Mouse (Mus musculus): ENCODE measurements around the gene Gabrp. TPM values are rescaled to one million over a fixed set of nuclear protein-coding genes. Genes with fewer than 3 reads are reported as not detected.

Gene Gabrp
- polyA plus RNA-seq, 1 experiment from 2014 or later = not detected

DNA sequence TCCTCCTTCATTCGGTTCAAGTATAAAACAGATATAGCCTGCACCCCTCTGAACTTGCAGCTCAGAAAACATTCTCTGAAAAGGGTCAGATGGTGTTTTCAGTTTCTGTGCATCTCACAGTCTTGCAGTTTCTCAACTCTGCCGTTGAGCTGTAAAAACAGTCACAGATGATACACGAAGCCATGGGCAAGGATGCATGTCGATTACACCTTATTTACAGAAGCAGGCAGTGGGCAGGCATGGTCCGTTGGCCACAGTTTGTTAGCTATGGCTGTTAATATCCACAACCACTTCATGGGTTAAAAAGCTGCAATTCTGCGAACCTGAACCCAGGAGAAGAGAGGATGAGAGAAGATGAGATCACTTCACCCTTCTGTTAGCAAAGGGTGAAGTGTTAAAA, 7.9 kb upstream of the Gabrp start:
- Histone ChIP-seq H3K36me3 (ENCODE audit: control insufficient read depth, insufficient read depth, low read length) (no peaks in the 10 kb centered on the region), H3K27ac (ENCODE audit: low read length) (no peak overlapping the region), H3K4me2 (ENCODE audit: low read length) (no peak overlapping the region), H3K4me1 (ENCODE audit: control insufficient read depth, insufficient read depth, low read length) (no peaks in the 10 kb centered on the region), H3K9me3 (replicated peaks; ENCODE audit: control insufficient read depth, low read length, poor library complexity, severe bottlenecking) (no peaks in the 10 kb centered on the region), H3K4me3 (ENCODE audit: low read depth, low read length) (no peak overlapping the region), H3K9ac (ENCODE audit: low read depth, low read length) (no peak overlapping the region), H3K27me3 (ENCODE audit: control insufficient read depth, insufficient read depth, low read depth, low read length) (no peaks in the 10 kb centered on the region)
- no peak for ATAC-seq
- WGBS = 89% methylated on average over 6 of the region's 6 CpGs

- 70% methylated on average over 3 of the region's 3 CpGs for WGBS
- Histone ChIP-seq H3K4me1 (ENCODE audit: control insufficient read depth, insufficient read depth, low read length) (no peaks in the 10 kb centered on the region), H3K4me2 (ENCODE audit: low read length) (no peak overlapping the region), H3K4me3 (ENCODE audit: low read depth, low read length) (no peak overlapping the region), H3K36me3 (ENCODE audit: control insufficient read depth, insufficient read depth, low read length) (no peaks in the 10 kb centered on the region), H3K9me3 (replicated peaks; ENCODE audit: control insufficient read depth, low read length, poor library complexity, severe bottlenecking) (no peaks in the 10 kb centered on the region), H3K9ac (ENCODE audit: low read depth, low read length) (no peak overlapping the region), H3K27ac (ENCODE audit: low read length) (no peak overlapping the region), H3K27me3 (ENCODE audit: control insufficient read depth, insufficient read depth, low read depth, low read length) (no peaks in the 10 kb centered on the region)
- no peak for ATAC-seq
These were observed 862 bp upstream of the Gabrp start for GRCm38 (mm10) chr11:33579621-33580020.

DNA sequence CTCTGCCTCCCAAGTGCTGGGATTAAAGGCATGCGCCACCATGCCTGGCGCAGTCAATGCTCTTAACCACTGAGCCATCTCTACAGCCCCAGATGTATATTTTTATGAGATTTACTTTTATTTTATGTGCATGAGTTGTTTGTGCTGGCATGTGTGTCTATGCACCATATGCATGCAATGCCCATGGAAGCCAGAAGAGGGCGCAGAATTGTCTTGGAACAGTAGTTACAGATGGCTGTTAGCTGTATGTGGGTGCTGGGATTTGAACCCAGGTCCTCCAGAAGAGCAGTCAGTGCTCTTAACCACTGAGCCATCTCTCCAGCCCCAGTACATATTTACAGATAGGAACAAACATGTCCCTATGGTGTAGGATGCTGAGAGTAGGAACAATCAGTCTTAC, 3.8 kb downstream of the Gabrp start:
- WGBS = 84% methylated on average over 3 of the region's 3 CpGs
- Histone ChIP-seq H3K9ac (ENCODE audit: low read depth, low read length) (no peak overlapping the region), H3K4me1 (ENCODE audit: control insufficient read depth, insufficient read depth, low read length) (no peaks in the 10 kb centered on the region), H3K9me3 (replicated peaks; ENCODE audit: control insufficient read depth, low read length, poor library complexity, severe bottlenecking) (no peaks in the 10 kb centered on the region), H3K27me3 (ENCODE audit: control insufficient read depth, insufficient read depth, low read depth, low read length) (no peaks in the 10 kb centered on the region), H3K4me3 (ENCODE audit: low read depth, low read length) (no peak overlapping the region), H3K27ac (ENCODE audit: low read length) (no peak overlapping the region), H3K4me2 (ENCODE audit: low read length) (no peak overlapping the region), H3K36me3 (ENCODE audit: control insufficient read depth, insufficient read depth, low read length) (no peaks in the 10 kb centered on the region)
- ATAC-seq = no peak

- Histone ChIP-seq H3K4me1 (ENCODE audit: control insufficient read depth, insufficient read depth, low read length) (no peaks in the 10 kb centered on the region), H3K9ac (ENCODE audit: low read depth, low read length) (no peak overlapping the region), H3K36me3 (ENCODE audit: control insufficient read depth, insufficient read depth, low read length) (no peaks in the 10 kb centered on the region), H3K9me3 (replicated peaks; ENCODE audit: control insufficient read depth, low read length, poor library complexity, severe bottlenecking) (no peaks in the 10 kb centered on the region), H3K27me3 (ENCODE audit: control insufficient read depth, insufficient read depth, low read depth, low read length) (no peaks in the 10 kb centered on the region), H3K4me3 (ENCODE audit: low read depth, low read length) (no peak overlapping the region), H3K27ac (ENCODE audit: low read length) (no peak overlapping the region), H3K4me2 (ENCODE audit: low read length) (no peak overlapping the region)
- no peak for ATAC-seq
These were observed 8.3 kb downstream of the Gabrp start for GRCm38 (mm10) chr11:33570413-33570812.

DNA sequence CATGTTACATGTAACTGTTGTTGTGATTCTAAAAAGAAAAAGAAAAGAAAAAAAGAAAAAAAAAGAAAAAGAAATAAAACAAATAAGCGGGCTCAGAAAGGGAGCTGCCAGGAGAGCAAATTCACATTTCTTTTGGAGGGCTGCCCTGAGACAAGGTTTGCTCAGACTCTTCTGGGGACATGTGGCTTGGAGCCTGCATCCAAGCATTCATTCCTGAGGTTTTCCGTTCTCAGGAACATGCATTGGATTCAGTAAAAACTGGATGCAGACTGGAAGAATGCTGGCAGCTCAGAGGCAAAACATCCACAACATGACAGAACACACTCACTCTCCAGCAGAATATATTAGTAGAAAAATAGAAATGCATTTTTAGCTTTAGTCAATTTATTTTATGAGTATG, 14.8 kb downstream of the Gabrp start:
- no peak overlapping the region for H3K4me3 ChIP-seq (ENCODE audit: low read depth, low read length)
- H3K9me3 ChIP-seq (replicated peaks; ENCODE audit: control insufficient read depth, low read length, poor library complexity, severe bottlenecking) = no peaks in the 10 kb centered on the region
- no peak for ATAC-seq
- H3K9ac ChIP-seq (ENCODE audit: low read depth, low read length) = no peak overlapping the region
- no peaks in the 10 kb centered on the region for H3K36me3 ChIP-seq (ENCODE audit: control insufficient read depth, insufficient read depth, low read length)
- H3K27me3 ChIP-seq (ENCODE audit: control insufficient read depth, insufficient read depth, low read depth, low read length) = no peaks in the 10 kb centered on the region
- H3K4me1 ChIP-seq (ENCODE audit: control insufficient read depth, insufficient read depth, low read length) = no peaks in the 10 kb centered on the region
- H3K27ac ChIP-seq (ENCODE audit: low read length) = no peak overlapping the region
- WGBS = 85% methylated on average over 2 of the region's 2 CpGs
- H3K4me2 ChIP-seq (ENCODE audit: low read length) = no peak overlapping the region

GRCm38 (mm10) chr11:33554123-33554522, 24.6 kb downstream of the Gabrp start:
- H3K27me3 ChIP-seq (ENCODE audit: control insufficient read depth, insufficient read depth, low read depth, low read length) = no peaks in the 10 kb centered on the region
- no peak overlapping the region for H3K4me3 ChIP-seq (ENCODE audit: low read depth, low read length)
- H3K9me3 ChIP-seq (replicated peaks; ENCODE audit: control insufficient read depth, low read length, poor library complexity, severe bottlenecking) = no peaks in the 10 kb centered on the region
- no peak for ATAC-seq
- no peaks in the 10 kb centered on the region for H3K4me1 ChIP-seq (ENCODE audit: control insufficient read depth, insufficient read depth, low read length)
- H3K36me3 ChIP-seq (ENCODE audit: control insufficient read depth, insufficient read depth, low read length) = no peaks in the 10 kb centered on the region
- H3K4me2 ChIP-seq (ENCODE audit: low read length) = no peak overlapping the region
- no peak overlapping the region for H3K9ac ChIP-seq (ENCODE audit: low read depth, low read length)
- no peak overlapping the region for H3K27ac ChIP-seq (ENCODE audit: low read length)
- WGBS = 81% methylated on average over 8 of the region's 8 CpGs

- Histone ChIP-seq H3K4me3 (ENCODE audit: low read depth, low read length) (no peak overlapping the region), H3K27me3 (ENCODE audit: control insufficient read depth, insufficient read depth, low read depth, low read length) (no peaks in the 10 kb centered on the region), H3K9ac (ENCODE audit: low read depth, low read length) (no peak overlapping the region), H3K27ac (ENCODE audit: low read length) (no peak overlapping the region), H3K36me3 (ENCODE audit: control insufficient read depth, insufficient read depth, low read length) (no peaks in the 10 kb centered on the region), H3K4me1 (ENCODE audit: control insufficient read depth, insufficient read depth, low read length) (no peaks in the 10 kb centered on the region), H3K4me2 (ENCODE audit: low read length) (no peak overlapping the region), H3K9me3 (replicated peaks; ENCODE audit: control insufficient read depth, low read length, poor library complexity, severe bottlenecking) (no peaks in the 10 kb centered on the region)
- 72% methylated on average over 14 of the region's 14 CpGs for WGBS
- no peak for ATAC-seq
These were observed 27.7 kb downstream of the Gabrp start for GRCm38 (mm10) chr11:33550861-33551560.

- Histone ChIP-seq H3K9me3 (replicated peaks; ENCODE audit: control insufficient read depth, low read length, poor library complexity, severe bottlenecking) (no peaks in the 10 kb centered on the region), H3K36me3 (ENCODE audit: control insufficient read depth, insufficient read depth, low read length) (no peaks in the 10 kb centered on the region), H3K4me3 (ENCODE audit: low read depth, low read length) (no peak overlapping the region), H3K9ac (ENCODE audit: low read depth, low read length) (no peak overlapping the region), H3K4me2 (ENCODE audit: low read length) (no peak overlapping the region), H3K27me3 (ENCODE audit: control insufficient read depth, insufficient read depth, low read depth, low read length) (no peaks in the 10 kb centered on the region), H3K4me1 (ENCODE audit: control insufficient read depth, insufficient read depth, low read length) (no peaks in the 10 kb centered on the region), H3K27ac (ENCODE audit: low read length) (no peak overlapping the region)
- ATAC-seq = no peak
- 83% methylated on average over 2 of the region's 2 CpGs for WGBS
These were observed 31.4 kb downstream of the Gabrp start for GRCm38 (mm10) chr11:33547386-33547785.

DNA sequence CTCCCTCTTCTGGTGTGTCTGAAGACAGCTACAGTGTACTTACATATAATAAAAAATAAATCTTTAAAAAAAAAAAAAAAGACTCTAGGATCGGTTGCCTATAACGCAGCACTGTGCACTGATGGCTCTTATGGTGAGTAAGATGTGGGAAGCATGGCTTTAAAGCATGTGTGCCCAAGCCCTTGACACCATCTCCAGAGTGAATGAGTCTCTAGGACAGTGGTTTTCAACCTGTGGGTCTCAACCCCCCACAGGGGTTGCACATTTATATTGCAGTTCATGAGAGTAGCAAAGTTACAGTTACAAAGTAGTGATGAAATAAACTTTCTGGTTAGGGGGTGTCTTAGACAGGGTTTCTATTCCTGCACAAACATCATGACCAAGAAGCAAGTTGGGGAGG, 33.8 kb downstream of the Gabrp start:
- no peaks in the 10 kb centered on the region for H3K9me3 ChIP-seq (replicated peaks; ENCODE audit: control insufficient read depth, low read length, poor library complexity, severe bottlenecking)
- ATAC-seq = no peak
- H3K9ac ChIP-seq (ENCODE audit: low read depth, low read length) = no peak overlapping the region
- H3K4me1 ChIP-seq (ENCODE audit: control insufficient read depth, insufficient read depth, low read length) = no peaks in the 10 kb centered on the region
- no peak overlapping the region for H3K27ac ChIP-seq (ENCODE audit: low read length)
- no peak overlapping the region for H3K4me3 ChIP-seq (ENCODE audit: low read depth, low read length)
- H3K36me3 ChIP-seq (ENCODE audit: control insufficient read depth, insufficient read depth, low read length) = no peaks in the 10 kb centered on the region
- no peak overlapping the region for H3K4me2 ChIP-seq (ENCODE audit: low read length)
- H3K27me3 ChIP-seq (ENCODE audit: control insufficient read depth, insufficient read depth, low read depth, low read length) = no peaks in the 10 kb centered on the region
- 100% methylated on average over 2 of the region's 2 CpGs for WGBS

Measured in midbrain, embryonic 16.5 days (tissue).